Mouse (Mus musculus) hindbrain, embryonic 13.5 days (tissue): ENCODE results near the gene Sipa1l1. TPM values are rescaled to one million over a fixed set of nuclear protein-coding genes. Genes with fewer than 3 reads are reported as not detected.

Source experiments
- ATAC-seq: fragments of 200-750 bp; cut with Nextera tagmentation; 2 replicates; pipeline ENCODE4 v1.8.0; 2017; ENCODE audit warnings: moderate TSS enrichment; ENCODE audit not compliant: low FRiP score
- H3K27ac ChIP-seq: fragments of 300-500 bp; sonication (generic); 2 replicates; pipeline ENCODE4 v1.5.1; 2015; ENCODE audit warnings: inconsistent platforms, mild to moderate bottlenecking, moderate library complexity
- H3K27me3 ChIP-seq: fragments of 300-500 bp; sonication (generic); 2 replicates; pipeline ENCODE4 v1.6.1; 2015; ENCODE audit warnings: mild to moderate bottlenecking, inconsistent platforms
- H3K36me3 ChIP-seq: fragments of 300-500 bp; sonication (generic); 2 replicates; pipeline ENCODE4 v1.6.1; 2015; ENCODE audit warnings: mild to moderate bottlenecking, inconsistent platforms
- H3K4me1 ChIP-seq: fragments of 300-500 bp; sonication (generic); replicated peaks from 2 replicates; pipeline ENCODE4 v1.6.1; 2015; ENCODE audit warnings: inconsistent platforms
- H3K4me2 ChIP-seq: fragments of 300-500 bp; sonication (generic); 2 replicates; pipeline ENCODE4 v1.6.1; 2015; ENCODE audit warnings: inconsistent platforms, mild to moderate bottlenecking, moderate library complexity
- H3K4me3 ChIP-seq: fragments of 300-500 bp; sonication (generic); 2 replicates; pipeline ENCODE4 v1.5.1; 2015; ENCODE audit warnings: mild to moderate bottlenecking, inconsistent platforms
- H3K9ac ChIP-seq: fragments of 300-500 bp; sonication (generic); 2 replicates; pipeline ENCODE4 v1.6.1; 2015; ENCODE audit warnings: mild to moderate bottlenecking, inconsistent platforms
- H3K9me3 ChIP-seq: fragments of 300-500 bp; sonication (generic); 2 replicates; pipeline ENCODE4 v1.6.1; 2016; ENCODE audit warnings: inconsistent platforms
- WGBS: fragments of 180-500 bp; shearing (Covaris S2); methylation state at CpG from one replicate; pipeline ENCODE4 v1.1.7; 2015; 5-methylcytosine and 5-hydroxymethylcytosine counted together
- polyA plus RNA-seq: library from polyadenylated mRNA; unstranded; fragments of >200 nt; fragmentation: Nextera tagmentation; extraction: Ambion mirVana; gene quantifications from 2 replicates; pipeline ENCODE4 v1.2.1, GENCODE M21; 2015

Gene Sipa1l1
- polyA plus RNA-seq, 1 experiment from 2014 or later = 13.6 TPM

DNA sequence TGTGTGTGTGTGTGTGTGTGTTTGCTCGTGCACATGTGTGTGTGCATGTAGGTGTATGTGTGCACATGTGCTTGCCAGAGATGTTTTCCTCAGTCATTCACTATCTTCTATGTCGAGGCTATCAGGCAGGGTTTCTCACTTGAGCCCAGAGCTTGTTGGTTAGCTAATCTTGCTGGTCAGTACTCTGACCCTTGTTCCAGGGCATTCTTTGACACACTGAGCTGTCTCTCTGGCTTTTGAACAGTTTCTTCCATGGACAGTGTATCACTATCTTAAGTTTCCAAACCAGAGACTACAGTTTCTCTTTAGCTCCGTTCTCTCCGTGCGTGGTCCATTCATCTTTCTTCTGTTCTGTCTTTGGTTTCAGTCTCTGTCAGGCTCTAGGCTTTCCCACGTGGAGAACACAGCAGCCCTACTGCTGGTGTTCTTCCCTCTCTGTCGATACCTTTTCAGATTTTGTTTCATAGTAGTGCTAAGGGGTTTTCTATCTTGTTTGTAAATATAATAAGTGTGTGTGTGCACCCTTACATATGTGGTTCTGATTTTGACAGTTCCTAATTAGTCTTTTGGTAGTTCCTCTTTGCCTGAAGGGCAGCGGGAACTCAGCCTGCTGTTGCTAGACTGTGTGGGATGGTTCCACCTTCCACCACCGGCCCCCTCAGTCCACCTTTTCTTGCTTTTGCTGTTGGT, 54.2 kb downstream of the Sipa1l1 start:
- Histone ChIP-seq H3K9me3 (no peaks in the 10 kb centered on the region), H3K36me3 (no peaks in the 10 kb centered on the region), H3K27me3 (no peaks in the 10 kb centered on the region), H3K4me1 (peaks cover 17% of the 10 kb centered on the region), H3K4me2 (no peak overlapping the region), H3K4me3 (no peak overlapping the region), H3K9ac (no peak overlapping the region), H3K27ac (no peak overlapping the region)
- no peak for ATAC-seq
- WGBS = 81% methylated on average over 9 of the region's 9 CpGs

DNA sequence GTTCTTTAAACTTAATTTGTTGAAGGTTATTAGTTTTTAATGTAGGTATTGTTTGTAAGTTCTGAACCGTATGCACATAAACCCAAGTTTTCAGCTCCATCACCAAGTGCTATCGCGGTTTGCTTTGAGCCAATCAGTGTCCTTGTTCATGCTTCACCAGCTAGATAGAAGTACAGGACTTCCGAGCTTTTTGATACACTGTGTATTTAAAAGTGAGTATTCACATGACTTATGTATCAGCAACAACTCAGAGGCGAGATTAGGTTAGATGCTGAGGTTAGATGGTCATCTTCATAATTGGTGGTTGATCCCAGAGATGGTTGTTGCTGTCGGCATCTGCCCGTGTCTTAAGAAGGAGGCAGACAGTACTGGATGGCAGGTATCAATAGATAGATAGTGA, 55.7 kb downstream of the Sipa1l1 start:
- Histone ChIP-seq H3K36me3 (no peaks in the 10 kb centered on the region), H3K9me3 (no peaks in the 10 kb centered on the region), H3K4me2 (no peak overlapping the region), H3K4me3 (no peak overlapping the region), H3K4me1 (peaks cover 15% of the 10 kb centered on the region), H3K9ac (no peak overlapping the region), H3K27ac (no peak overlapping the region), H3K27me3 (no peaks in the 10 kb centered on the region)
- no peak for ATAC-seq
- WGBS = 95% methylated on average over 7 of the region's 7 CpGs

DNA sequence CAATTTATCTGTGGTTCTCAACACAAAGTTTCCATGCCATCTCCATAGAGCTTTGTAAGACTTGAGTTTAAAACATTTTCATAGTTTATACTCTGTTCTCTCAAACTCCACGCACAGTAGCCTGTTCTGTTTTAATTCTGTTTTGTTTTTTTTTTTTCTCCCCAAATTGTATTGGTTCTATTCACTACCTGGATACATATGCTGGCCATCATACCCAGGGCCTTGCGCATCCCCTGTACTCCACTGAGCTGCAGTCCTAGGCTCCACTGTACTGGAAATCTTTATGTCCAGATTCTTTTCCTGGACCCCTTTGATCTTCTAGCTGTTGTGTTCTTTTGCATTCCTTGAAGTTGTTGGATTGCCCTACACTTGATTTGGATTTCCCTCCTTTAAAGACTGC, 56.2 kb downstream of the Sipa1l1 start:
- Histone ChIP-seq H3K4me1 (peaks cover 15% of the 10 kb centered on the region), H3K9ac (no peak overlapping the region), H3K9me3 (no peaks in the 10 kb centered on the region), H3K36me3 (no peaks in the 10 kb centered on the region), H3K4me3 (no peak overlapping the region), H3K27me3 (no peaks in the 10 kb centered on the region), H3K27ac (no peak overlapping the region), H3K4me2 (no peak overlapping the region)
- no peak for ATAC-seq
- 93% methylated on average over 2 of the region's 2 CpGs for WGBS

DNA sequence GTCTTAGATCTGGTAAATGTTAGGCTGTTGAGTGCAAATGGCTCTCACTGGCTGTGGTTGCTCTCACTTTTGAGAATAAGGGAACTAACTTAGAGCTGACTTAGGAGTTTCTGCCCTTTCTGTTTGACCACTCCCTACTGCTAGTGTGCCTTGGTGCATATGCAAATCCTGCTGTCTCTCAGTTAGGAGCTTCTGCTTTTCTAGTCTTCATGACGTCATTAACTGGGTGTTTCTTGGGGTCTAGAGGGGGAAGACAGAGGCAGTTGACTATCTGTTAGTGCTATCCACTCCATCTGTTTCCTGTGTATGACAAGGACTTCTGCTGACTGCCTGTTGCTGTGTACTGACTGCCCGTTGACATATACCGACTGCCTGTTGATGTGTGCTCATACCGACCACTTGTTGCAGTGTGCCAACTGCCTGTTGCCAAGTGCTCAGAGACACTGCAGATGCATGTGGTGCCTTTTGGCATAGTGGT, 56.7 kb downstream of the Sipa1l1 start:
- Histone ChIP-seq H3K4me2 (no peak overlapping the region), H3K36me3 (no peaks in the 10 kb centered on the region), H3K9ac (no peak overlapping the region), H3K4me1 (peaks cover 15% of the 10 kb centered on the region), H3K27me3 (no peaks in the 10 kb centered on the region), H3K9me3 (no peaks in the 10 kb centered on the region), H3K4me3 (no peak overlapping the region), H3K27ac (no peak overlapping the region)
- ATAC-seq = no peak
- WGBS = 49% methylated on average over 4 of the region's 4 CpGs

DNA sequence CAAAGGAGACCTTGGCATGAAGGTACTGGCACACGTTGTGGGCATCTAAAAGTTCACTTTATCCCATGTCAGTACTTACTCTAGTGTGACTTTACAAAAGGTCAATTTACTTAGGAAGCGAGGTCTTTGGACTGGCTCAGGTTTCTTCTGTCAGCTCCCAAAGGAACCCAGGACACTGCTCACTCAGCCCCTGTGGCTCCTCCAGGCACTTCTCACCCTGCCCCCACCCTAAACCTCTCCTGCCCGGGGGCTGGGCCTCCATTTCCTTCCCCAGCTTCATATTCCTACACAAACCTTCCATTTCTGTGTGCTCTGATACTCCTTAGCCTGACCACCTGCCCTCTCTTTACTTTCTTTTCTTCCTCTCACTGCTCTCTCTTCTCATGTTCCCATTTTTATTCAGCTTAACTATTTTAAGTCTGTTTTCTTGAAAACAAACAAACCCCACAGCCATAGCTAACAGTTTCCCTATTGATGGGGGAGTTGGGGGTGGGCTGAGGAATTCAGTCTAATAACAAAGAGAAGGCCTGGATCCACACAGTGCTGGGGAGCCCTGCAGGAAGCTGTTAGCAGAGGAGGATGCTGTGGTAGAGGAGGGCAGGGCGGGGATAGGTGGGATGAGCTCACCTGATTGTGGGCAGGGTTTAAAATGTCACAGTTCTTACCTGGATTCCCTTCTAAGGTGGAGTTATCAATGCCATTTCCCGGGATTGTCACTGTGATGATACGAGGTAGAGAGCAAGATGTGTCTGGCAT, 57.4 kb downstream of the Sipa1l1 start:
- no peaks in the 10 kb centered on the region for H3K27me3 ChIP-seq
- 53% methylated on average over 6 of the region's 6 CpGs for WGBS

DNA sequence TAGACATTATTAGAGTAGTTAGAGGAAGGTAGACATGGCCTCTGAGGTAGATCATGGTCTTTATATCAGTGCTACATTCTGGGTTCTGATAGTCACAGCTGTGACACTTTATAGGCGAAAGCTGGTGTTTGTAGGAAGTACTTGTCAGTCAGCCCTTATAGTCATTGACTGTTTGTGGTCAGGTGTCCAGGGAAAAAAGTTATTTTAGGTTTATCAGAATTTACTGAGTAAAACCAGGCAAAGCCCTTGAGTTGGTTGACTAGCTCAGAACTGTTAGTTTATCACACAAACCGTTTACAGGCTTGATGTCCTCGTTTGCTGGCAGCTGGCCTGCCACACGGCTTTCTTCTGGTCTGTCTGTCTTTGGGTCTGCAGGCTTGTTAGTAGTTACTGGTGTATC, 61.0 kb downstream of the Sipa1l1 start:
- H3K27me3 ChIP-seq = no peaks in the 10 kb centered on the region
- no peak overlapping the region for H3K9ac ChIP-seq
- H3K4me2 ChIP-seq = no peak overlapping the region
- H3K9me3 ChIP-seq = no peaks in the 10 kb centered on the region
- no peak overlapping the region for H3K4me3 ChIP-seq
- H3K27ac ChIP-seq = no peak overlapping the region
- WGBS = 77% methylated on average over 4 of the region's 4 CpGs
- no peak for ATAC-seq
- peaks cover 26% of the 10 kb centered on the region for H3K4me1 ChIP-seq
- H3K36me3 ChIP-seq = no peaks in the 10 kb centered on the region

More for the DNA sequence above, 57.4 kb downstream of the Sipa1l1 start:
- Histone ChIP-seq H3K27ac (no peak overlapping the region), H3K4me2 (no peak overlapping the region), H3K9me3 (no peaks in the 10 kb centered on the region), H3K4me1 (peaks cover 19% of the 10 kb centered on the region), H3K9ac (no peak overlapping the region), H3K4me3 (no peak overlapping the region), H3K36me3 (no peaks in the 10 kb centered on the region)
- no peak for ATAC-seq

DNA sequence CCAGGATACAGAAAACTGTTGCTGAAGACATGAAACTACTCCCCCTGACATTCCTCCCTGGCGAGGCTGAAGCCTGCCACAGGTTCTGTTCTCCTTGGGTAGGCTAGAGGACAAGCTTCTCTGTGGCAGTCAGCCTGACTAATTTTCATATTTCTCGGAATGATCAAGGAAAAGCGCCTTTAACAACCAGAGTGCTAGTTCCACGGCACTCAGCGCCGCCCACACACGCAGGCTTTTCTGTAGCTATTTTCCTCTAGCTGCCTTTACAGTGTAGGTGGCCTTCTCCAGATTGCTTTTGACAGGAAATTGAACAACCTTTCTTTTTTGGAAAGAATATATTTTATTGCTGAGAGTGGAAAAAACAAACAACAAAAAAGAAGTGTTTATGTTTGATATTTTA, 62.1 kb downstream of the Sipa1l1 start:
- Histone ChIP-seq H3K4me2 (no peak overlapping the region), H3K9me3 (no peaks in the 10 kb centered on the region), H3K4me1 (peaks cover 17% of the 10 kb centered on the region), H3K36me3 (no peaks in the 10 kb centered on the region), H3K9ac (no peak overlapping the region), H3K27me3 (no peaks in the 10 kb centered on the region), H3K27ac (no peak overlapping the region), H3K4me3 (no peak overlapping the region)
- WGBS = 84% methylated on average over 7 of the region's 7 CpGs
- no peak for ATAC-seq

DNA sequence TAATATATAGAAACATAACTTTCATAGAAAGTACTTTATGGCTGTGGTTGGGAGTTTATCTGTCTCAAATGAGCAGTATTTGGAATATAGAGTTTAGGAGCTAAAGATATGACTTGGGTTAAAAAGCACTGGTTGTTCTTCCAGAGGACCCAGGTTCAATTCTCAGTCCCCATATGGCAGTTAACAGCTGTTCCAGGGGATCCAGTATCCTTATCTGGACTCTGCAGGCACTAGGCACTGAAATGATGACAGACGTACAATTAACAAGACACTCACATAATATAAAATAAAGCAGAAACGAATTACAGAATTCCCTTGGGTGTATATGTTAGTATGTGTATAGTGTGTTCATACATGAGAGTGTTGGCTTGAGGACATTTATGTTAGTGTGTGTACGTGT, 64.1 kb downstream of the Sipa1l1 start:
- Histone ChIP-seq H3K27ac (no peak overlapping the region), H3K9ac (no peak overlapping the region), H3K4me2 (no peak overlapping the region), H3K27me3 (no peaks in the 10 kb centered on the region), H3K36me3 (no peaks in the 10 kb centered on the region), H3K9me3 (no peaks in the 10 kb centered on the region), H3K4me3 (no peak overlapping the region), H3K4me1 (peaks cover 18% of the 10 kb centered on the region)
- 89% methylated on average over 3 of the region's 3 CpGs for WGBS
- ATAC-seq = no peak

DNA sequence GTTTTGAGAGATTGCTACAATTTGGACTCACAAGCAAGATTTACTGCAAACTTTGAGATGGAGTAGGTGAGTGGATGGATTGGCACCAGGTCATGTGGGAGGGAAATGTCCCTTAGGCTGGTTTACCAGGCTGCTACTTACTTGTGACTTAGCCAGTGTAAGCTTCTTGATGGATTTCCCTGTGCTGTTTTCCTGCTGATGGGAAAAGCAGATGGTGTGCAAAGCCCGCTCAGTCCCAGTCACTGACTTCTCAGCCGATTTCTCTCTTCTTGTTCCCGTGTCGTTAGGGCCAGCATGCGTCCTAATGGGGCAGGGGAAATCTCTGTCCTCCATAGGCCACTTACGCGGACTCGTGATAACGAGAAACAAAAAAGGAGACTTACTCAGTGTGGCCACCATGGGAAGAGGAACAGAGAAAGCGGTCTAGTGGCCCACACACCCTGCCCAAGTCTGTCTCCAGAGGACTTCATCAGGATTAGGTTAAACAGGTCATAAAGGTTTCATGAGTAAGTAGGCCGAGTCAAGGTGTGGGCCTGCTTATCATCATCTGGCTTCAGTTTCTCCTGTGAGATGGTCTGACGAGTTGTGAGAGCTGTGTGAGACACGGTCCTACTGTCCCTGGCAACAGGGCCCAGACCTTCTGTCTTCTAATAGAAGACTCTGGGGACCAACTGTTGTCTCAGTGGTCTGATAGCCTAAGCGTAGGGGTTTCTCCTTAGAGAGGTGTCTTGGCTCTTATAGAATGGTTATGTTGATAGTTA, 65.5 kb downstream of the Sipa1l1 start:
- Histone ChIP-seq H3K4me1 (peaks cover 22% of the 10 kb centered on the region), H3K27me3 (no peaks in the 10 kb centered on the region), H3K36me3 (no peaks in the 10 kb centered on the region), H3K4me3 (no peak overlapping the region), H3K27ac (no peak overlapping the region), H3K4me2 (no peak overlapping the region), H3K9ac (no peak overlapping the region), H3K9me3 (no peaks in the 10 kb centered on the region)
- ATAC-seq = no peak
- 88% methylated on average over 14 of the region's 14 CpGs for WGBS

DNA sequence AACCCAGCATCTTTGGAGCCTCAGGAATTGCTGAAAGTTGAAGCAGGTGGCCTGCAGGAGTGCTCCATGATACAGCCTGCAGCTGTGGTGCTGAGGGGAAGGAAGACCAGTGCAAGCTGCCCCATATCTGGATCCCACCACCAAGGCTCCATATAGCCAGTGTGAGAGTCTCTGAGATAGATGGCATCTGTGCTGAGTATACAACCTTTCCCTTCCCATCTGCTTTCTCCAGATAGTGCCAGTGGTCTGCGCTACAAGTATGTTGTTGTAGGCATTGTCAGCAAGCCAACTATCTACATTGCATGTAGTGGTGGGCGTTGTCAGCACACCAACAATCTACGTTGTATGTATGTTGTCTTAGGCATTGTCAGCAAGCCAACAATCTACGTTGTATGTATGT, 68.0 kb downstream of the Sipa1l1 start:
- 94% methylated on average over 4 of the region's 4 CpGs for WGBS
- ATAC-seq = no peak

DNA sequence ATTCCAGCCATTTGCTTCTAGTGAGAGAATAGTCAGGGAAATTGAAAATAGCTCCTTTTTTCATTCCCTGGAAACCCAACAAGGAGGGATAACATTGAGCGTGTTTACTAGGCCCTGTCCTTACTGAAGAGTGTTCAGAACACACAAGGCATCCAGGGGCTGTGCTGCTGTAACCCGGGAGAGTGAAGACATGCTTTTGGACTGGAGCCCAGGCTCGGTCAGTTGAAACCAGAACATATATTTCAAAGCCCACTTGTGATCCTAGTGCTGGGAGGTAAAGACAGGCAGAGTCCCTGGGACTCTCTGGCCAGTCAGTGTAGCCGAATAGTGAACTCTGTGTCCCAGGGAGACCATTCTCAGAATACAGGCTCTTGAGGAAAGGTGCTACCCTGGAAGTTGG, 68.8 kb downstream of the Sipa1l1 start:
- no peaks in the 10 kb centered on the region for H3K27me3 ChIP-seq
- H3K4me1 ChIP-seq = peaks cover 11% of the 10 kb centered on the region; the same call in 1 of the 2 replicates
- 64% methylated on average over 4 of the region's 4 CpGs for WGBS
- no peaks in the 10 kb centered on the region for H3K9me3 ChIP-seq
- no peak overlapping the region for H3K4me2 ChIP-seq
- peak overlapping the region; percentile 18; the same call in 1 of the 2 replicates for H3K27ac ChIP-seq
- ATAC-seq = no peak
- H3K36me3 ChIP-seq = no peaks in the 10 kb centered on the region
- H3K4me3 ChIP-seq = no peak overlapping the region
- no peak overlapping the region for H3K9ac ChIP-seq

More for the DNA sequence above, 68.0 kb downstream of the Sipa1l1 start:
- 0 out of 2 replicates have a peak overlapping the region, but pooled peaks have one; percentile 18 for H3K27ac ChIP-seq
- no peaks in the 10 kb centered on the region for H3K36me3 ChIP-seq
- peaks cover 14% of the 10 kb centered on the region for H3K4me1 ChIP-seq
- no peak overlapping the region for H3K4me3 ChIP-seq
- no peak overlapping the region for H3K9ac ChIP-seq
- H3K27me3 ChIP-seq = no peaks in the 10 kb centered on the region
- H3K4me2 ChIP-seq = no peak overlapping the region
- no peaks in the 10 kb centered on the region for H3K9me3 ChIP-seq

DNA sequence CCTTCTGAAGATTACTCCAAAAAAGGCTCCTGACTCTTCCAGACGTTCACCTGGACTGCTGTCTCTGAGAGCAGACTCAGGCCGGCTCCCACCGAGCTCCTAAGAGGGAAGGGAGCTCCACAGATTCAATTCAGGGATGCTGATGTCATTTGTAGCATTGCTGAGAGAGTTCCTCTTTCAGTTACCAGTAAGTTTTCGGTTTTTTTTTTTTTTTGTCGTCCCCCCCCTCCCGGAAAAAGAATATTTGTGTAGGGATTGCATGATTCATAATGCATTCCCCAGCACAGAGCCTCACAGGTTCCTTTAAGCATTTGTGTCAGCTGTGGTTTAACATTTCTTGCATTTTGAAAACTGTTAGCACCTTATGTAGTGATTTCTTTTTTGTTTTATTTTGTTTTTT, 71.6 kb downstream of the Sipa1l1 start:
- H3K4me2 ChIP-seq = no peak overlapping the region
- no peak overlapping the region for H3K27ac ChIP-seq
- no peak overlapping the region for H3K4me3 ChIP-seq
- no peaks in the 10 kb centered on the region for H3K9me3 ChIP-seq
- no peaks in the 10 kb centered on the region for H3K36me3 ChIP-seq
- peaks cover 11% of the 10 kb centered on the region; the same call in 1 of the 2 replicates for H3K4me1 ChIP-seq
- ATAC-seq = no peak
- H3K27me3 ChIP-seq = no peaks in the 10 kb centered on the region
- 84% methylated on average over 6 of the region's 6 CpGs for WGBS
- no peak overlapping the region for H3K9ac ChIP-seq
